Mouse (Mus musculus): ENCODE measurements at regions not wholly inside any gene's neighbourhood (a gene's known extent, or its start where the extent isn't known, plus 50 kb on each side); places are given as distances from the start of the nearest gene placed in this dataset.
A peak's percentile ranks its signal among the peaks of the same experiment; 100 is the strongest.

DNA sequence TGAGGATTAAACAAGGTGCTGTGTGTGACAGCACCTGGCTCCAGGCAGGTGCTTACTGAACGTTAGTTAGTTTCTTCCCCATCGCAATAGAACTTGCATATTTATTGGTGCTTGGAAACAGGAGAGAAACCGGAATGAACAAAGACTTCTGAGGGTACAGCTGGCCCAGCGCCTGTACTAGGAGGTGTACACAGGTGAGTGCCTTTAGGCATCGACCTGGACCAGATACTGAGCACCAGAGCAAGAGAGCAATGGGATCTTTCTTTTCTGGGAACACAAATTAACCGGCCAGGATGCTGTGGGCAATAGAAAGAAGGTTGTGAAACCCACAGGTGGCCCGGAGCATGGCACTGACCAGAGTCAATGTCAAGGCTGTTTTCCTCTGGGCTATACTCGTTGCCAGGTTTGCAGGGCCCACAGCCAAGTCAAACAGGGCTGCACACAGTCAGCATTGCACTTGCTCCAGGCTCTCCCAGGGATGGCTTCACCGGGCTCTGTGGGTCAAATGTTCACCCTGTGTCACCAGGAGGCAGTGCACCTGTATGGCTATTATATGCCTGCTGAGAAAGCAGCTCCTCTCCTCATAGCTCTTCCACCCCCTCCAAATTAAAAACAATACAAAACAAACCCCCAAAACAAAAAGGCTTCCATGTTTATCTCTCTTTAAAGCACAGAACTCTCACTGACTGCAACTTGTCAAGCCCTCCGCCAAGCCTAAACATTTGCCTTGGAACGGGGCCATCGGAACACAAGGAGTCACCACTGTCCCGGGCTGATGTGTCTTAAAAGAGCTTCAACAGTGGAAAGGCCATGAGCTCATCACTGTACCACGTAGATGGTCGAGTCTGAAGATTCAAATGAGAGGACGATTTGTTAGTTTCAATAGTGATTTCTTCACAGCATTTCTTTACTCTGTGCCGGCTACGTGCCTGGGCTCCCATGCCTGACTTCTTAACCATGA is 629.1 kb downstream of the Rnf144a start:
- DNase-seq (ENCODE audit: low read depth, low spot score): no peak

GRCm38 (mm10) chr12:25784401-25784800 is 630.7 kb downstream of the Rnf144a start:
- no peak for DNase-seq (ENCODE audit: low read depth, low spot score)

DNA sequence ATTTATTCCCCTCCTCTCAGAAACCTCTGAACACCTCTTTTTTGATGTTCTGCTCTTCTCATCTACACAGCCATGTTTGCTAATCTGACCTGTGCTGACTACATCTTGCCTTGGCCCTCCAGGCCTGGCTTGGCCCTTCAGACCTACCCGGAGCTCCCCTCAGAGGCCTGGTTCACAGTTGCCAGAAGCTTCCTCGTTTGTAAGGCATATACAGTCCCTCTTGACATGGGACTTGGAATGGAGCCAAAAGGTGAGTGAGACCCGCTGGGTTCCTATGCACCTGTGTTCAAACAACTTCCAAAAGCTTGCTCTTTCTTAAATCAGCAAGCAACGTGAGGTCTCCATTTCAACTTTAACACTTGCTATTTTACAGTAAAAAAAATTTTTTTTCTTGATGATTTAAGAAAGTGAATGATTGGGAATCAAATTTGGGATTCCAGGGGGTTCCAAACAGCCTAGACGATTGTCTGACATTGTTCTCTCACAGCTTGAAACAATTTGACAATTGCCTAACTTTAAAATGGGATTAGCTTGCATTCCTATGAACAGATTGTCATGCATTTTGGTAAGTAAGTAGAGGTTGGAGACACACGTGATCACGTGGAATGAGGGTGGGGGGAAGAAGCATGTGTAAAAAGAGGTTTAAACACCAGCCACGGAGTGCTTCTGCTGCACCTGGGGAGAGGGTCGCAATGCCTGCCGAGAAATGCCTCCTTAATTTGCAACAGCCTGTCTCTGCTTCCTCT is 631.9 kb downstream of the Rnf144a start:
- DNase-seq (ENCODE audit: low read depth, low spot score): no peak

DNA sequence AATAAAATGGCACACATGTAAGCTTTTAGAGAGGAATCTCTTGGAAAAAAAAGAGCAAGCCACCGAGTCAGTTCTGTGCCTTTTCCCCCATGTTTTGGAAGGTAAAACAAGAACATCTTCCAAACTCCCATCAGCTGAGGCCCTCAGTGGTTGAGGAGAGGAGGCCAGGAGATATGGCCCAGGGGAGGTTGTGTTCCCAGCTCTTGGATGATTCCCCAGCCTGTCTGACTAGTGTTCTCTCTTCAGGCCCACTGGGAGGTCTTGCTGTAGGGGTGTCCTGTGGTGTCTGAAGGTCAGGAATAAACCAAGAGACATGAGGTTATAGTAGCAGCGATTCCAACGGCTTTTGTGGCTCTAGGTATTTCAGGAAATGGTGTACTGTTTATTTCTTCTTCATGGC is 643.2 kb downstream of the Rnf144a start:
- DNase-seq (ENCODE audit: low read depth, low spot score): no peak

DNA sequence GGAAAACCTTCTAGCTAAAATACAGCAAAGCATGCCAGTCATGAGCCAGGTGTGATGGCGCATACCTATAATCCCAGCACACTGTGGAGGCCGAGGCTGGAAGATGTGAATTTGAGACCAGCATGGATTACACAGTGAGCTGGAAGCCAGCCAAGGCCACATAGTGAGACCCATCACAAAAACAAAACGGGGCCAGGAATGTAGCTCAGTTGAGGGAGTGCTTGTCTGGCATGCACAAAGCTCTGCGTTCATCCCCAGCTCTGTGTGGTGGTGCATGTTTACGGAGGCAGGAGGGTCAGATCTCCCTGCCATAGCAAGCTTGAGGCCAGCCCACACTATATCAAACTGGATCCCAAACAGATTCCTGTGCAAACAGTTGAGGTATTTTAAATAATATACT is 646.4 kb downstream of the Rnf144a start:
- peak; percentile 49 for DNase-seq (ENCODE audit: low read depth, low spot score)

DNA sequence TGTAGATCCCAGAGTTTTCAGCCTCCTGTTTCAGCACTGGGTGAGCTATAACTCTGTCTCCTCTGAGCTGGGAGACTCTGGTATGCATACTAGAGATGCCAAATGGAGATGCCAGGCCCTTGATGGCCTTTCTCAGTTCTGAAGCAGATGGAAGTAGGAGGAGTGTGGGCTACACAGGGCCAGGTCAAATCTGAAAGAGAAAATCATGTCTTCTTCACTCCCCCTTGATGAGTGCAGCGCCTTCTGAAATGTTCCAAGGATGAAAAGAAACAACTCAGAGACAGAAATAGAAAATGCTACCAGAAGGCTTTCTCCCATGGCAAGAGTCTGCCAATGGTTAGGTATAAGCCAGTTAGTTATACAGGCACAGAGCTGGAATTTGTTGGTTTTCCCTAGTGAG is 652.0 kb downstream of the Rnf144a start:
- no peak for DNase-seq (ENCODE audit: low read depth, low spot score)

GRCm38 (mm10) chr12:25757014-25757413 is 658.0 kb downstream of the Rnf144a start:
- DNase-seq (ENCODE audit: low read depth, low spot score): no peak

DNA sequence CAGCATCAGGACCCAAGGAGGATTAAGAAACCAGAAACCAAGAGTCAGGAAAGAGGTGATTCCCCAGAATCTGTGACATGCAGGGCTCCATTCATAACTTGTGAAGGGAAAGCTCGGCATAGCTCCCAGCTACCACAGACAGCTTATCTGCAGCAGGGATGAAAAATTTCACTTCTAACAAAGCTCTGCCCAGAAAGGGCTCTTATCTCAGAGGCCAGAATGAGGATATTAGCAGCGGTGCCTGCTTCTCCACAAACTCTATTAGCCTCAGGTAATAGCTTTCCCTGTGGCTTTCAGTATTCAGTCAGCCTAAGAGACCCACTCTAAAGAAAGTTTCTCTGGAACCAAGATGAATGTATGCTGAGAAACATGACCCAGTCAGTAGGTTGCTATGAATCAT is 636.9 kb upstream of the Id2 start:
- no peak for DNase-seq (ENCODE audit: low read depth, low spot score)

- peak; percentile 19 for DNase-seq (ENCODE audit: low read depth, low spot score)
Measured at GRCm38 (mm10) chr12:25725774-25726173, 628.8 kb upstream of the Id2 start.

GRCm38 (mm10) chr12:25711186-25711585 is 614.2 kb upstream of the Id2 start:
- no peak for DNase-seq (ENCODE audit: low read depth, low spot score)

DNA sequence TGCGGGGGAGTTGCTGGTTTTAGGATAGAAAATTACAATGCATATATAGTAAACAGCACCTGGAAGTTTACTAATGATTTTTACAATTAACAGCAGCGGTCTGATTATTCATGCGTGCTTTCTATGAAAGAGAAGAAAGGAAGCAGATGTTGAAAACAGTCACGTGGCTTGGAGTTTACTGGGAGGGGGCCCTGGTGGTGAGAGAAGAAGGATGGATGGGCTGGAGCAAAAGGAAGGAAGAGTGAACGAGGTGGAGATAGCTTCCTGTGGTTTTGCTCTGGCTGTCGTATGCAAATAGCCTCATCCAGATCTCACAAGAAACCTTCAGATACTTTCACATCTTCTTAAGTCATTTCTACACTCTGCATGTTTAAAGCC is 606.1 kb upstream of the Id2 start:
- no peak for DNase-seq (ENCODE audit: low read depth, low spot score)

DNA sequence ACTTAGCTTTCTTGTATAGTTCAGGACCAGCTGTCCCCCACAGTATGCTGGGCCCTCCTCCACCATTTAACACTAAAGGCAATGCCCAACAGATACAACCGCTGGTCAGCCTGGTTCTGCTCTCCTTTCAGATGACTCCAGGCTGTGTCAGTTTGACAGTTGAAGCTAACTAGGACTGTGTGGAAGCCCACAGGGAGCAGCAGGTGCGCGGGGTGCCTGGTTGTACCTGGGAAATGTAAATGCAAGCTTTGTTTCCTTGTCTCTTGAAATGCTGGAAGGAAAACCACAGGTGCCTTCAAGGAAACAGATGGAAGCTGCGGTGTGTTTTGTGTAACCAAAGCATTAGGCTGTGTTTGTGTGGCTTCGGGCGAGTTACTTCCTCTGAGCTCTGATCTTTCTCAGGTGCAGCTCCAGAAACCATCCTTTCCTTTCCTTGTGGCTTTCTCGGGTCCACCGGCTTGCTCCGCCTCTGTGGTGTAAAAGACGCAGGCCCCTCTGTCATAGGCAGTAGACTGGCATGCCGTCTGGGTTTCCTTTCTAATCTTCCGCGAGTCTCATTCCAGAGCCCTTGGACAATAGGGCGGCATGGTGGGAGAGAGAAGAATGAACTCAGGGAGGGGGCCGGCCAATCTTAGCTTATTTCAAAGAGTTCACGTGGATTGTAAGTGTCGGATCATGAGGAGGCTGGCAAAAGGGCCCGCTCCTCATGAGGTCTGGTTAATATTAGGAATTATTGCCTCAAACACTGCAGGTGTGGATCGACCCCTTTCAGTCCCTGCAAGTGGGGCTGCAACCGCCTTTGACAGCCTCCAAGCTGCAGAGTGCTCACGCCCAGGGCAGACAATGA is 605.5 kb upstream of the Id2 start:
- peak; percentile 6 for DNase-seq (ENCODE audit: low read depth, low spot score)

DNA sequence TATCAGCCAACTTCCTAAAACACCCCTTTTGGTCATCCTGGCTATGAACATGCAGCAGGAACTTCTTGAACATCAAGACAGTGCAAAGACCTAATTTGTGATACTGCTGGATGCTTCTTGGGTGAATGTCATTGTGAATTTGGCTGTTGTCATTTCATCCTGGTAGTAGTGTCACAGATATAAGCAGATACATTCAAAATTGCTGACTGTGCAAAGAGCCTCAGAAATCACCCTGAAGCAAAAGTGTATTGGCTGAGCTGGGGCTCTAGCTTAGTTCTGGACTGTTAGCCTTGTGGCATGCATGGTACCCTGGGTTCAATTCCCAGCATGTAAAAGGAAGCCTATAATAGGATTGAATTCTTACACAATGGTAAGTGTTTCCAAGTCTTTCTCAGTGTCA is 590.1 kb upstream of the Id2 start:
- DNase-seq (ENCODE audit: low read depth, low spot score): no peak

DNA sequence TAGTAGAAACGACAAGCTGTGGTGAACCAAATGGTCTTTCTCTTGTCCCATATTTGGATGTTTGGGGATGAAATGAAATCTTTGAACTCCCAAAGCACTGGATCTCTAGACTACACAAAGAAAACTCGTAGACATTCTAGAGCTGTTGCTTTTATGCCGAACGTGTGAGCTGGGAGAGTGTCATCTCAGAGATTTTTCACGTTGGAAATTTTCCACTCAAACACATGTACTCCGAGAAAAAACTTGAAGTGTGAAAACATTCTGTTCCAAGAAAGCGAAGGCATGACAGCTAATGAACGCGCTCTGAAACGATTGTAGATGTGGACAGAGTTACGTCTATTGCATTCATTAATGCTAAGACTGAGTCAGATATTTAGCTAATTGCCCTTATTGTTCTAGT is 579.7 kb upstream of the Id2 start:
- no peak for DNase-seq (ENCODE audit: low read depth, low spot score)

- DNase-seq (ENCODE audit: low read depth, low spot score): no peak
Measured at GRCm38 (mm10) chr12:25668336-25668735, 571.4 kb upstream of the Id2 start.

DNA sequence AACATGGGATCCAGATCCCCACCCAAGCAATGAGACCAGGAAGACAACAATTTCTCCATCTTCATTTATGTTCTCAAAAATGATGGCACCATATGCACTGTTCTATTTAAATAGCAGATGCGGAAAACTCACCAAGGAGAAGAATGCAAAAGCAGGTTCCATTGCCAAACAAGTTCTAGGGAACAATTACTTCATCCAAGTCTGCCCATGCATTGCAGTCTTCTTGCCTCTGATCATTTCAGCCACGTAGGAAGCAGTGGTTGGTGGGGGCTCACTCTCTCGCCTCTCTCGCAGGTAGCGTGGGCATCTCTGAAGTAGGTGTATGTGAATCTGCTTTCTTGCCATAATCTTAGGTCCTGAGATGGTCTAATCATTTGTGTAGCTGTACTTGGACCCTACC is 557.5 kb upstream of the Id2 start:
- no peak for DNase-seq (ENCODE audit: low read depth, low spot score)

DNA sequence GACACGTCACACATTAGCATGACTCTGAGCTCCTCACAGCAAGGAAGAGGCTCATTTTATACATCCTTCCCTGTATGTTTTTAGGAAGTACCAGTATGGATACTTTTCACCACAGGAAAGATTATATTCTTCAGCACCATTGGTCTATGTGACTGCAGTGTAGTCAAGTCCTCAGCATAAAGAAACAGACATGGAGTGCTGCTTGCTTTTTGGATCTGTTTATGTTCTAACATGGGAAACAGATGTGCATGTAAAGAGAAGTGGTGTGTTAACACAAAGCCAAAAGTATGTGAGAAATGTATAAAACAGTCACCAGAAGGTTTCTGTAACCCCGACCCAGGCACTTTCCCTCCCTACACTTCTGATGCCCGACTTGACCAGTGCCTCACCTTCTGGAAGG is 553.3 kb upstream of the Id2 start:
- no peak for DNase-seq (ENCODE audit: low read depth, low spot score)

DNA sequence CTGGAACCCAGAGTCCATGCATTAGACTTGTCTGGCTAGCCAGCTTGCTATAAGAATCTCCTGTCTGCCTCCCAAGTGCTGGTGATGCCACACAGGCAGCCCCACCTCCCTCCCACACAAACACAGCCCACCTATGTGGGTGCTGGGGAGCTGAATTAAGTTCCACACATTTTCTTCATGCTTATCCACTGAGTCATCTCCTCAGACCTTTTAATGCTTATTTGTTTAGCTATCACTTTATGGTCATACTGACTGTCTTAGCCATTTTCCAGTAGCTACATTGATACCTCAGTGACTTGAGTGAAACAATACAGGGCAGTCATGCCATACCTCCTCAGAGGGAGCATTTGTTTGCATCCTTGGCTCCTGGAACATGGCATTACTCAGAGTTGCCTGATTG is 531.1 kb upstream of the Id2 start:
- DNase-seq (ENCODE audit: low read depth, low spot score): no peak

GRCm38 (mm10) chr12:25625858-25626257 is 528.9 kb upstream of the Id2 start:
- no peak for DNase-seq (ENCODE audit: low read depth, low spot score)

DNA sequence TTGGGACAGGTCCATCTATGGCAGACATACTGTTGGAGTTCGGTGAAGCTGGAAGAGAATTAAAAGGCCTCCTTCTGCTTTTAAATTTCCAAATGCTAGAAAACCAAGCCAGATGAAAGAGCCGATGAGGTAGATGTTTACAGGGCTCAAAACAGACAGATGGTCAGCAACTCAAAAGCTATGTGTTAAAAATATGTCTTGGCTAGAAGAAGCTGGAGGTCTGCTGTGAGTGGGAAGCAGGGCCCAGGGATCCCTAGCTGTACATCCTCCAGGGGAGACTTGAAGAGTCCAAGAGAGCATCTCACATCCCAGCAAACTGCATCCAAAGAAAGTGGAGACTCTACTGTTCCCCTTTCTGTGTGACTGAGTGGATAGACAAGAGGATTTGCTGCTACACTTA is 526.5 kb upstream of the Id2 start:
- no peak for DNase-seq (ENCODE audit: low read depth, low spot score)

DNA sequence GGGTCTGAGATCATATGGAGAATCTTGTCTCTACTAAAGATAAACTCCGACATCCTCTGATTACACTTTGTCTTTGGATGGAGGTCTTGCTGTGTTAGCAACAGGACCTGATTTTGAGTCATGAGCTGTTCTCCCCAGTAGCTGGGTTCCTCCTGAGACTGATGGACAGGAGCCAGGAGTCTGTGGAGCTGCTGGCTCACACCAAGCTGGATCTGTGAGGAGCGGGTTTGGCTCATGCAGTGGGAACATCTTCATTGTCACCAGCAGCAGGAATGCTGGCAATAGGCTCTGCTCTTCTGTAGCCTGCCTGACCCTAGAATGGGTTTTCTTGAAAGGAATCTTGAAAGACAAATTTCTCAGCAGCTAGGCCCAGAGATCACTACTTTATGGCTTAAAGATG is 524.2 kb upstream of the Id2 start:
- DNase-seq (ENCODE audit: low read depth, low spot score): no peak

GRCm38 (mm10) chr12:25617521-25617920 is 520.6 kb upstream of the Id2 start:
- DNase-seq (ENCODE audit: low read depth, low spot score): peak; percentile 37

Data from mesoderm, embryonic 11.5 days (tissue).